In the genomic region with DNA sequence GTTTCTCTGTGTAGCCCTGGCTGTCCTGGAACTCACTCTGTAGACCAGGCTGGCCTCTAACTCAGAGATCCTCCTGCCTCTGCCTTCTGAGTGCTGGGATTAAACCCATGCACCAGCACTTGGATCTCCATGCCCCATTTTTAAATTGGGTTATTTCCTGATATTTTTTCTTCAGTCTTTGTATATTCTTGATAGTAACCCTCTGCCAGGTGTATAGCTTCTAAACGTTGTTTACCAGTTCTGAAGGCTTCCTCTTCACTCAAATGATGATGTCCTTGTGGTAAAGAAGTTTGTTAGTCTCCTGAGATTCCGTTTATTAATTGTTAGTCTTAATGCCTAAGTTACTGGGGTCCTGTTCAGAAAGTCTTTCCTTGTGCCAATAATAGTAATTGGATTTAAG, we compare ENCODE assay signal across 8 mouse cellular contexts. TPM values are rescaled to one million over a fixed set of nuclear protein-coding genes. Genes with fewer than 3 reads are reported as not detected.
DNase-seq lines count a peak whose midpoint lies in the region; ATAC-seq and TF ChIP-seq lines count a peak whose summit lies in the region.

A gene (plus strand): TSS at position 301 of the 400 bp plus-strand sequence.

- peak within 1 kb of the TSS; percentile 92 for H3K4me3 ChIP-seq in gastrocnemius, adult 2 months
- H3K4me3 ChIP-seq in hindbrain, postnatal 0 days (ENCODE audit: low read length) = peak within 1 kb of the TSS; percentile 73

- no peaks in the 10 kb centered on the region for H3K27me3 ChIP-seq in hindbrain, postnatal 0 days (ENCODE audit: insufficient read depth, low read length)

- H3K27ac ChIP-seq in gastrocnemius, adult 2 months = peak within 1 kb of the TSS; percentile 95
- H3K27ac ChIP-seq in hindbrain, postnatal 0 days = peak within 1 kb of the TSS; percentile 69; the same call in 1 of the 2 replicates

- peaks cover 5% of the 10 kb centered on the region; the same call in 1 of the 2 replicates for H3K4me1 ChIP-seq in hindbrain, postnatal 0 days (ENCODE audit: insufficient read depth, low read length)

- WGBS in hindbrain, postnatal 0 days = 91% methylated on average over 2 of the region's 2 CpGs

- DNase-seq in heart, adult 18-20 months = no peak
- DNase-seq in heart, adult 9 months (ENCODE audit: low spot score in 2 of 2) = no peak
- no peak for DNase-seq in adrenal gland, adult 8-10 months
- no peak for DNase-seq in gastrocnemius, adult 2 months
- no peak for DNase-seq in hindbrain, postnatal 0 days (ENCODE audit: low spot score)
- no peak for DNase-seq in yolk sac, embryonic 10.5 days (ENCODE audit: low spot score)
- DNase-seq in ovary, postnatal 14 days (ENCODE audit: low spot score) = no peak

- intact Hi-C loops in gastrocnemius, adult 2 months (cut with DNase I) = loop anchor here (10.0 kb wide), 1 partner anchor 143 kb away; no protein-coding TSS in a partner anchor

- no peak for TF ChIP-seq CTCF in gastrocnemius, adult 2 months (IDR thresholded peaks at IDR 0.05)
- no peak for TF ChIP-seq CTCF in hindbrain, postnatal 0 days (IDR thresholded peaks at IDR 0.05; ENCODE audit: low read depth)

- no peak for ATAC-seq in hindbrain, postnatal 0 days
- ATAC-seq in megakaryocyte, adult 5-6 weeks (ENCODE audit: poor library complexity, severe bottlenecking) = no peak

- H3K9ac ChIP-seq in hindbrain, postnatal 0 days (replicated peaks; ENCODE audit: low read length) = peak within 1 kb of the TSS; percentile 73; the same call in 1 of the 2 replicates

- peaks cover 5% of the 10 kb centered on the region; the same call in 1 of the 2 replicates for H3K36me3 ChIP-seq in hindbrain, postnatal 0 days (ENCODE audit: insufficient read depth, low read length)

- H3K9me3 ChIP-seq in hindbrain, postnatal 0 days (ENCODE audit: low read length) = no peaks in the 10 kb centered on the region

- peak within 1 kb of the TSS; percentile 82 for H3K4me2 ChIP-seq in hindbrain, postnatal 0 days (ENCODE audit: low read depth, low read length)

RNA-seq across cellular contexts. Expression of the gene that starts here (rescaled TPM):
- 10 to 100 TPM; 35.7 to 38.8 TPM for total RNA-seq in heart, adult 18-20 months (2021)
- total RNA-seq in adrenal gland, adult 8-10 months (2022) = 100 to 1,000 TPM in 2 of 4 experiments, 10 to 100 TPM in 2; 92.3 to 120 (median 107) TPM
- total RNA-seq in gastrocnemius, adult 2 months (2021) = 10 to 100 TPM; 27.1 to 29.3 TPM
- total RNA-seq in hindbrain, postnatal 0 days (2014; rRNA removed) = 57.3 and 76.5 TPM in 2 replicates
- polyA plus RNA-seq in hindbrain, postnatal 0 days (2015; fragmentation: Nextera tagmentation; extraction: Ambion mirVana) = 40.0 and 43.3 TPM in 2 replicates
- 15.0 and 16.9 TPM in 2 replicates for total RNA-seq in megakaryocyte, adult 5-6 weeks (2015)
- 20.5 and 26.6 TPM in 2 replicates for total RNA-seq in megakaryocyte, adult 5-6 weeks (2017)
